Mouse (Mus musculus): ENCODE measurements around the gene Snf8. TPM values are rescaled to one million over a fixed set of nuclear protein-coding genes. Genes with fewer than 3 reads are reported as not detected.
A peak's percentile ranks its signal among the peaks of the same experiment; 100 is the strongest.

Snf8 gene
- polyA plus RNA-seq, 1 experiment: 91.8 TPM

GRCm38 (mm10) chr11:96070353-96070752, 35.7 kb downstream of the Snf8 start:
- no peak for TF ChIP-seq CTCF (IDR thresholded peaks at IDR 0.05; ENCODE audit: low read depth, low read length)
- TF ChIP-seq POLR2A (IDR thresholded peaks at IDR 0.05; ENCODE audit: borderline replicate concordance, low read depth, low read length): no peak
- H3K27ac ChIP-seq (ENCODE audit: insufficient read depth, low read depth, low read length): no peak overlapping the region

GRCm38 (mm10) chr11:96071013-96071412, 36.3 kb downstream of the Snf8 start:
- H3K4me1 ChIP-seq (ENCODE audit: control insufficient read depth, insufficient read depth, low read length): peaks cover 10% of the 10 kb centered on the region
- H3K4me3 ChIP-seq (ENCODE audit: insufficient read depth, low read length): no peak overlapping the region
- H3K27ac ChIP-seq (ENCODE audit: insufficient read depth, low read depth, low read length): no peak overlapping the region
- TF ChIP-seq CTCF (IDR thresholded peaks at IDR 0.05; ENCODE audit: low read depth, low read length) (no peak), POLR2A (IDR thresholded peaks at IDR 0.05; ENCODE audit: borderline replicate concordance, low read depth, low read length) (no peak)

More at GRCm38 (mm10) chr11:96070353-96070752, 35.7 kb downstream of the Snf8 start:
- H3K4me1 ChIP-seq (ENCODE audit: control insufficient read depth, insufficient read depth, low read length): peaks cover 14% of the 10 kb centered on the region
- H3K4me3 ChIP-seq (ENCODE audit: insufficient read depth, low read length): no peak overlapping the region

- H3K4me3 ChIP-seq (ENCODE audit: insufficient read depth, low read length): no peak overlapping the region
- TF ChIP-seq POLR2A (IDR thresholded peaks at IDR 0.05; ENCODE audit: borderline replicate concordance, low read depth, low read length) (no peak), CTCF (IDR thresholded peaks at IDR 0.05; ENCODE audit: low read depth, low read length) (no peak)
- no peak overlapping the region for H3K27ac ChIP-seq (ENCODE audit: insufficient read depth, low read depth, low read length)
- H3K4me1 ChIP-seq (ENCODE audit: control insufficient read depth, insufficient read depth, low read length): peaks cover 15% of the 10 kb centered on the region
These were observed 38.8 kb downstream of the Snf8 start for GRCm38 (mm10) chr11:96073295-96073993.

- Histone ChIP-seq H3K4me1 (ENCODE audit: control insufficient read depth, insufficient read depth, low read length) (peaks cover 14% of the 10 kb centered on the region), H3K27ac (ENCODE audit: insufficient read depth, low read depth, low read length) (peak overlapping the region; percentile 40), H3K4me3 (ENCODE audit: insufficient read depth, low read length) (peak overlapping the region; percentile 75)
- TF ChIP-seq POLR2A (IDR thresholded peaks at IDR 0.05; ENCODE audit: borderline replicate concordance, low read depth, low read length) (no peak), CTCF (IDR thresholded peaks at IDR 0.05; ENCODE audit: low read depth, low read length) (no peak)
These were observed 39.9 kb downstream of the Snf8 start for GRCm38 (mm10) chr11:96074351-96075176.

GRCm38 (mm10) chr11:96075177-96075508, 40.5 kb downstream of the Snf8 start:
- Histone ChIP-seq H3K27ac (ENCODE audit: insufficient read depth, low read depth, low read length) (peak overlapping the region; percentile 40), H3K4me1 (ENCODE audit: control insufficient read depth, insufficient read depth, low read length) (peaks cover 14% of the 10 kb centered on the region), H3K4me3 (ENCODE audit: insufficient read depth, low read length) (peak overlapping the region; percentile 75)
- TF ChIP-seq CTCF (IDR thresholded peaks at IDR 0.05; ENCODE audit: low read depth, low read length): no peak
- no peak for TF ChIP-seq POLR2A (IDR thresholded peaks at IDR 0.05; ENCODE audit: borderline replicate concordance, low read depth, low read length)

- peak within 1 kb of the TSS; percentile 73 for H3K27ac ChIP-seq (ENCODE audit: insufficient read depth, low read depth, low read length)
These were observed 41.0 kb downstream of the Snf8 start, which contains the start of gene Atp5g1 for GRCm38 (mm10) chr11:96075509-96076220. Gene Atp5g1 (minus strand): TSS chr11:96075670.

GRCm38 (mm10) chr11:96076221-96077105, 41.8 kb downstream of the Snf8 start:
- H3K4me3 ChIP-seq (ENCODE audit: insufficient read depth, low read length): peak overlapping the region; percentile 59
- peak overlapping the region; percentile 73 for H3K27ac ChIP-seq (ENCODE audit: insufficient read depth, low read depth, low read length)
- H3K4me1 ChIP-seq (ENCODE audit: control insufficient read depth, insufficient read depth, low read length): peaks cover 14% of the 10 kb centered on the region
- TF ChIP-seq CTCF (IDR thresholded peaks at IDR 0.05; ENCODE audit: low read depth, low read length) (no peak), POLR2A (IDR thresholded peaks at IDR 0.05; ENCODE audit: borderline replicate concordance, low read depth, low read length) (no peak)

More at GRCm38 (mm10) chr11:96075509-96076220, 41.0 kb downstream of the Snf8 start, which contains the start of gene Atp5g1:
- H3K4me3 ChIP-seq (ENCODE audit: insufficient read depth, low read length): peak within 1 kb of the TSS; percentile 75
- peaks cover 14% of the 10 kb centered on the region for H3K4me1 ChIP-seq (ENCODE audit: control insufficient read depth, insufficient read depth, low read length)
- no peak for TF ChIP-seq CTCF (IDR thresholded peaks at IDR 0.05; ENCODE audit: low read depth, low read length)
- TF ChIP-seq POLR2A (IDR thresholded peaks at IDR 0.05; ENCODE audit: borderline replicate concordance, low read depth, low read length): no peak

- H3K4me1 ChIP-seq (ENCODE audit: control insufficient read depth, insufficient read depth, low read length): peaks cover 7% of the 10 kb centered on the region
- TF ChIP-seq CTCF (IDR thresholded peaks at IDR 0.05; ENCODE audit: low read depth, low read length) (no peak), POLR2A (IDR thresholded peaks at IDR 0.05; ENCODE audit: borderline replicate concordance, low read depth, low read length) (no peak)
These were observed 46.1 kb downstream of the Snf8 start for GRCm38 (mm10) chr11:96080736-96081135.

GRCm38 (mm10) chr11:96082682-96083081, 48.0 kb downstream of the Snf8 start:
- TF ChIP-seq CTCF (IDR thresholded peaks at IDR 0.05; ENCODE audit: low read depth, low read length) (no peak), POLR2A (IDR thresholded peaks at IDR 0.05; ENCODE audit: borderline replicate concordance, low read depth, low read length) (no peak)

More at GRCm38 (mm10) chr11:96080736-96081135, 46.1 kb downstream of the Snf8 start:
- H3K27ac ChIP-seq (ENCODE audit: insufficient read depth, low read depth, low read length): no peak overlapping the region
- no peak overlapping the region for H3K4me3 ChIP-seq (ENCODE audit: insufficient read depth, low read length)

More at GRCm38 (mm10) chr11:96082682-96083081, 48.0 kb downstream of the Snf8 start:
- Histone ChIP-seq H3K27ac (ENCODE audit: insufficient read depth, low read depth, low read length) (no peak overlapping the region), H3K4me1 (ENCODE audit: control insufficient read depth, insufficient read depth, low read length) (peaks cover 2% of the 10 kb centered on the region; the same call in 1 of the 2 replicates), H3K4me3 (ENCODE audit: insufficient read depth, low read length) (no peak overlapping the region)
